Mouse (Mus musculus): ENCODE results near the gene Ift74. TPM values are rescaled to one million over a fixed set of nuclear protein-coding genes. Genes with fewer than 3 reads are reported as not detected.

Ift74 gene
- polyA plus RNA-seq (2012; rRNA removed), result 1.3 and 1.8 TPM in 2 replicates

DNA sequence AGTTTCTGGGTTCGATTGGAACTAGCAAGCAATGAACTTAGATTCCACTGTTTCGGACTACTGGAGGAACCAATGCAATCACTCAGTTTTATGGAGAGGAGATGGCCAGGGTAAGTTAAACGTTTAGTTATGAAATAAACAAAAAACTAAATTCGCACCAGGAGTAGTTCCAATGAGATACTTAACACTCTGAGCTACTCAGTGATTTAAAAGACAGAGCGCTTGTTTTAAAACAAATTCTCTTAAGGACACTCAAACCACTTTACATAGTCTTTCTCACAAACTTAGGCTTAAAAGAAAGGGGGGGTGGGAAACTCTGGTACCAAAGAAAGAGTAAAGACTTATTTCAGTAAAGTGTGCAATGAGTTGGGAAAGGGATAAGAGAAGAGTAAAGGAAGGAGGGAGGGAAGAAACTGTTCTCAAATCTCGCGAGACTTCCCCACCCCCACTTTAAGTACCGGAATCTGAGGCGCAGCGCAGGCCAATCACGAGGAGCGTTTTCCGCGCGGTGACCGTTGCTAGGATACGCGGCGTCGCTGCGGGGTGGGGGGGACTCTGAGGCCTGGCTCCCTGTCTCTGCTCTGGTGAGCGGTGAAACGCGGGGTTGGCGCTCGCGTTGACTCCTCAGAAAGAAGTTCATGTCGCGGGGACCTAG, at the start of gene Ift74:
Ift74 (plus strand) TSS at position 520 of the 655 bp plus-strand sequence.

DNA sequence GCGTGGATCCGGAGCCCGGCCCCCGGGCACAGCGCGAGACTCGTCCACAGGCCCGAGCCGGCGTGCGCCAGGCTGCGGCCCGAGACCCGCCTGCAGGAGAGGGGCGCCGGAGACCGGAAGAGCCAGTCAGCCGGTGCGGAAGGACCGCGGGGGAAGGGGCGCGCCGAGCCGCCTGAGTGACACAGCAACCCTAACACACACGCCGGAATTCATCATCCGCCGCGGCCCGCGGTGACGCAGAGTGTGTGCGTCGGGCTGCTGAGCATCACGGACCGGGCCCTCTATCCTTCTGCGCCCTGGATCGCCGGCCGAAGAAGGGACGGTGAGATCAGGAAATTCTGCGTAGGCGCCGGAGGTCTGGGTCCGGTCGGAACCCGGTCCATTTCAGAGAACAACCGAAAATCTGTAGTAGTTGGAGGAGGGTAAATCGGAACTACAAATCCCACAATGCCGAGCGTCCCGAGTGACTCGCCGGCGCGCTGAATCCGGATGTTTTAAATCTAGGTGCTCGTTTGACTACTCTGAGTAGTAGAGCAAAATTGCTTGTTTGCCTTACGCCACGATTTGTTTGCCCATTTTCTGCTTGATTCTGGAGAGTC, 11.2 kb upstream of the Ift74 start, which contains the start of gene Plaa:
Plaa (minus strand) TSS at position 214 of the 599 bp plus-strand sequence.

GRCm38 (mm10) chr4:94649920-94650319, 35.6 kb downstream of the Ift74 start, which contains the start of gene Lrrc19:
Gene Lrrc19 (minus strand): TSS chr4:94650144.

GRCm38 (mm10) chr4:94738838-94739731, 124.8 kb downstream of the Ift74 start, which contains the start of gene Tek:
Gene Tek (plus strand): TSS chr4:94739289.

Other genes starting within 250 kb of the Ift74 start
- gene Gm10306, start 57.9 kb upstream of the Ift74 start, polyA plus RNA-seq (2012; rRNA removed), result not detected in 2 replicates
- 9.2 and 9.6 TPM in 2 replicates for gene Caap1, start 57.7 kb upstream of the Ift74 start, polyA plus RNA-seq (2012; rRNA removed)
- gene Plaa, start 11.2 kb upstream of the Ift74 start, polyA plus RNA-seq (2012; rRNA removed), result 127 and 137 TPM in 2 replicates
- gene Lrrc19, start 35.7 kb downstream of the Ift74 start, polyA plus RNA-seq (2012; rRNA removed), result not detected in 2 replicates
- 6.2 and 10.0 TPM in 2 replicates for gene Tek, start 124.8 kb downstream of the Ift74 start, polyA plus RNA-seq (2012; rRNA removed)

Data from ovary, adult 2 months (tissue).